Mouse (Mus musculus) stomach, postnatal 0 days (tissue): Measurements from ENCODE around the gene Gas7.

Experiments
- CTCF ChIP-seq: IDR thresholded peaks from 2 replicates; pipeline ENCODE4 v1.5.1; 2016; ENCODE audit warnings: antibody characterized with exemption, low read depth, mild to moderate bottlenecking, moderate library complexity
- EP300 ChIP-seq: optimal IDR thresholded peaks from 2 replicates; pipeline ENCODE3; 2016; ENCODE audit warnings: antibody characterized with exemption

- TF ChIP-seq CTCF (no peak), EP300 (no peak)
Measured at GRCm38 (mm10) chr11:67628522-67628921, 173.3 kb downstream of the Gas7 start.
